Mouse (Mus musculus) embryonic stem cell, embryonic (primary cell): Measurements from ENCODE around the gene Vmn2r76.
"Not testable (repeated sequence)": the region's sequence is repeated elsewhere in the genome, so short reads cannot be mapped to it uniquely, and the experiment has no call there.

Source experiments
- CTCF ChIA-PET, 4 experiments: fragments of 300-600 bp in 2 of 4; fragments of 350-600 bp in 2 of 4; sonication (Branson Sonifier 250); formaldehyde crosslinking; loops; one replicate each; lab custom pipeline; 2022; ENCODE audit warnings: inconsistent platforms in 2 of 4; lab: Charles Lee
- POLR2A ChIA-PET, 4 experiments: fragments of 300-600 bp in 2 of 4; fragments of 350-600 bp in 2 of 4; sonication (Branson Sonifier 250); formaldehyde crosslinking; loops; one replicate each; lab custom pipeline; 2022; ENCODE audit warnings: antibody characterized with exemption in 4 of 4, inconsistent platforms in 1 of 4; lab: Charles Lee

The Vmn2r76 gene

GRCm38 (mm10) chr7:86246208-86246607 lies at the start of gene Vmn2r76:
Gene Vmn2r76 (minus strand): TSS chr7:86246308.
- POLR2A ChIA-PET, result no interaction called here
- CTCF ChIA-PET, result no interaction called here

GRCm38 (mm10) chr7:86277072-86277471 lies 31.0 kb upstream of the Vmn2r76 start, which contains the start of gene Olfr310:
Gene Olfr310 (minus strand): TSS chr7:86277172.
- POLR2A ChIA-PET, result no interaction called here

GRCm38 (mm10) chr7:86211345-86211744 lies 34.8 kb downstream of the Vmn2r76 start:
- ChIA-PET CTCF (interaction anchor here in 3 of 4 experiments (0.5 to 1.1 kb wide), 6 partner anchors 213 to 1618 kb away, joined by 3 to 4 read pairs (median 4); no protein-coding TSS in a partner anchor), POLR2A (interaction anchor here in 1 of 4 experiments (0.6 kb wide), 1 partner anchor 313 kb away, joined by 6 read pairs; no protein-coding TSS in a partner anchor)

More at GRCm38 (mm10) chr7:86277072-86277471, 31.0 kb upstream of the Vmn2r76 start, which contains the start of gene Olfr310:
- CTCF ChIA-PET, result no interaction called here

GRCm38 (mm10) chr7:86171678-86172077 lies 74.4 kb downstream of the Vmn2r76 start, which contains the start of gene Vmn2r75:
Gene Vmn2r75 (minus strand): TSS chr7:86171778.
- CTCF ChIA-PET, POLR2A ChIA-PET: not testable (repeated sequence)
